Mouse (Mus musculus): Measurements from ENCODE around the gene Gm49673.
A peak's percentile ranks its signal among the peaks of the same experiment; 100 is the strongest.
"Not testable (repeated sequence)": the region's sequence is repeated elsewhere in the genome, so short reads cannot be mapped to it uniquely, and the experiment has no call there.

Gene Gm49673

DNA sequence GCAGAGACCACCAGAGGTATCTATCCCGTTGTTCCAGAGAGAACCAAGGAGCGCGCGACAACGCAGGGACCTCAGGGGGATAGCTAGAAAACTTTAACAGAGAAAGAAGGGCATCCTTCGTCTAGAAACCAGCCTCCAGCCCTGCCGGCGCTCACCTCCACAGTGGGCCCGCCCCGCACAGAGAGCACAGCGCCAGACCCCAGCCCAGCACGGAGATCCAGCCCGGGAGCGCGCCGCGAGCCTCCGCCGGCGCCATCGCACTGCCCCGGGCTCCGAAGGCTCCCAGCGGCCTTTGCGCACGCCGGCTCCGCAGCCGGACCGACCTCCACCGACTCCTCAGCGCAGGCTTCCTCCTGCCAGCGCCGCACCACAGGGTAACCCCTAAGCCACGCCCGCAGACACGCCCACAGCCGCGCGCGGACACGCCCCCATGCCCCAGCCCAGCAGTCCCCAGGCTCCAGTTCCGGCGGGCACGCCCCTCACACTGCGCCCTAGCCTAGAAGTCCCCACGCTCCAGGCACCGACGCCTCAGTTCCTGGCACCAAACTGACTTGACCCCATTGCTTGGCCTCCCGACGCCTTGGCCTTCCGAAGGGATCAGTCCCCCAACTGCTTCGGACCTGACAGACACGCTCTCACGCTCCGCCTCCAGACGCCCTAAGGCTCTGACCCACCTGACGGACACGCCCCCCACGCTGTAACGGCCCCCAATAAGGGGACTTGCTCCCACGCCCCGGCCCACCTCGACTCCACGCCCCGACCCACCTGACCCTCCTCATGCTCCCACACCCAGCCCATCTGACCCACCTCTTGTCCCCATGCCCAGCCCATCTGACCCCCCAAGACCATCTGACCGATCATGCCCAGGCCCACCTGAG, at the start of gene Gm49673, which contains the start of gene Rnaset2a:
Gene Gm49673 (minus strand): TSS at position 350 of the 878 bp plus-strand sequence.
Gene Rnaset2a (minus strand): TSS at position 659 of the 878 bp plus-strand sequence.
- DNase-seq = peak; percentile 50 to 53

DNA sequence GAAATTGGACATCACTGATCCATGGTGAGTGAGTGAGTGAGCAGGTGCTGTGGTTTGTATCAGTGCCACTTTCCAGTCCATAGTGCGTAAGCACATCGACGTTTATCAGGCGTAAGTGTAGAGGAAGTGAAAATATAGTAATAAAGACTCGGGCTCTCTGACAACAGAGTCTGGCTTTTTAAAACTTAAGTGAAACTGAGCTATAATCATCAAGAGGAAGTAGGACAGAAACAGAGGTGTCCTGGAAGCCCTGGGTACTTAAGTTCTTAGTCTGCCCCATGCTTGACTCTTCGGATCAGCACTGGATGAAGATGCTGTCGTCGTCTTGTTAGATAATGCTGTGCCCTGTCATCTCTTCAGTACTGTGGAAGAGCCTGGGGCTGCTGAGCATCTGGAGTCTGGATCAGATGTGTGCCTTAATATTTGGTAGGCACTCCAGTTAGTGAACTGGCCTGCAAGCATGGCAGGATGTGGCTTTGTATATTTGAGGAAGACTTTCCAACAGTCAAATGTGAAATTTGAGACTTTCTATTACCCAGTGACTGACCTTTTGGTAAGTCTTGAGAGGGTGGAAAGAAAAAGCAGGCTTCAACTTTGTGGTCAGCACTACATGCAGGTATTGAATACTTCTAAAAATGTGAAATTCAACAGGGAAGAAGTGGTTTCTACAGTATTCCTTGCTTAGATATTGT, 48.2 kb upstream of the Gm49673 start:
- peak in 1 of 2 experiments; percentile 14 for DNase-seq

DNA sequence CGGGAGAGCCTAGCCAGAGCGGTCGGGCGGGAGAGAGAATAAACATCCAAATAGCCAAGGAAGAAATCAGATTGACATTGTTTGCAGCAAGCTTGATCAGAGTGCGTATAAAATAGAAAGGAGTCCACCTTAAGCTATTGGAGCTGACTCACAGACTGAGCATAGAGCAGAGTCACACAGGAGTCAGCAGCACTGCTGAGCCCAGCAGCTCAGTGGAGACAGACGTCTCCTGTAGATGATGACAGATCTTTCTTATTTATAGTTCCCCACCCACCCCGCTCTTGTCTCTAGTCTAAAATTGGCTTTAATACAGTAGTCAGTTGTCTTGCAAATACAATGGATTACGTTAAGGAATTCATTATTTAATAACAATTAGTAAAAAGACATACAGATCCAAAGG, 46.1 kb upstream of the Gm49673 start:
- DNase-seq = no peak

DNA sequence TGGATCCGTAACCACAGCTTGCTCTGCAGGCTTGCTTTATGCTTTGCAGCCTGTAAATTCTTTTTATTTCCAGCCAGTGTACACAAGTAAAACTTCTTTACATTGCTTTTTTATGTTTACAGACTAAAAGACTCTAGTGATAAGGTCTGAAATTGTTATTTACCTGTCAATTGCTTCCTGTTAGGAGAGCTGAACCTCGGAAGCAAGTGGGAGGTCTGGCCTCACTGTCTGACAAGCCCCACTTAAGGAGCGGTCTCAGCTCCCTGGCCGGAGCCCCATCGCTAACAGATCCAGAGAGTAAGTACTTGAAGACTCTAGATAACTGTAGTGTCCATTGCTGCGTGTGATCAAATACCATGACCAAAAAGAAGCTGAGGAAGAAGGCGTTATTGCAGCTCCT, 36.6 kb upstream of the Gm49673 start:
- DNase-seq = no peak

GRCm38 (mm10) chr17:8183815-8184214, 36.2 kb upstream of the Gm49673 start:
- DNase-seq = no peak

- DNase-seq = no peak
These were observed 29.5 kb upstream of the Gm49673 start for GRCm38 (mm10) chr17:8177090-8177489.

DNA sequence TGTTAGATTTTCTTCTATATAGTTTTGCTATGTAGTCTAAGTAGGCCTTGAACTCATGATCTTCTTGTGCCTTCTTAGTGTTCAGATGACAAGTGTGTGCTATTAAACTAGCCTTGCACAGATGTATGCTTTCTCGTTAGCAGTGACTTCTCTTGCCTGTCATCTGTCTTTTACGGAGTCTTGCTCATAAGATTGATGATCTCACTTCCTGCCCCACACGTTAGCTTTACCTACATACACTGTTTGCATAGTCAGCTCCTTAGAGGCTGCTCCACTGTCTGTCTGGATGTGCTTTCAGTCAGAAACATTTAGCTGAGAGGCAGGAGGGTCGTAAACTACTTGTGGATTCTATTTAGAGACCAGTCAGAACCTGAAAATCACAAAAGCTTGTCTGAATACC, 23.5 kb upstream of the Gm49673 start:
- no peak for DNase-seq

- DNase-seq = no peak
These were observed 22.7 kb upstream of the Gm49673 start for GRCm38 (mm10) chr17:8170331-8170730.

- DNase-seq = not testable (repeated sequence)
These were observed 19.8 kb upstream of the Gm49673 start for GRCm38 (mm10) chr17:8167436-8167835.

GRCm38 (mm10) chr17:8166454-8166853, 18.9 kb upstream of the Gm49673 start:
- DNase-seq = not testable (repeated sequence)

DNA sequence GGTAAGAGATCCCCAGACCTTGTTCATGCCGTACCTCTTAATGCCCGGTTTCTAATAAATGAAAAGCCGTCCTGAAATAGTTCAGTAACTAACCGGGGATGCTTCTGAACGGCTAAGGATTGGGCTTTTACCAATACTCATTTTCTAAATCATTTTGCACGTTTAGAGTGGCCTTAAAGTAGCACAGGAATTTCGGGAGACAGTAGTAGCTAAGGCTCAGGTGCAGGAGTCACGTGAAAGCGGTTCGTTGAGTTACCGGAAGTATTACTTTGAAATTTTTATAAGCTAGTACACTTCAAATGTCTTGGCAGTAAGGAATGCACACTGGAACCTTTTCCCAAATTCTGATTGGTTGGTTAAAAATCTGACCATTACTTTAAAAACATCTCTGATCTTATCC, 18.4 kb upstream of the Gm49673 start:
- not testable (repeated sequence) for DNase-seq

- peak in 1 of 2 experiments; percentile 46 for DNase-seq
These were observed 18.0 kb upstream of the Gm49673 start for GRCm38 (mm10) chr17:8165608-8165945.

- peak; percentile 39 to 67 for DNase-seq
These were observed 17.4 kb upstream of the Gm49673 start, which contains the start of gene Fgfr1op for GRCm38 (mm10) chr17:8164701-8165607. Gene Fgfr1op (plus strand): TSS chr17:8165501.

- DNase-seq = peak in 1 of 2 experiments; percentile 32
These were observed 13.4 kb upstream of the Gm49673 start for GRCm38 (mm10) chr17:8160969-8161368.

GRCm38 (mm10) chr17:8158627-8159026, 11.0 kb upstream of the Gm49673 start:
- DNase-seq = not testable (repeated sequence)

GRCm38 (mm10) chr17:8155982-8156381, 8.4 kb upstream of the Gm49673 start:
- not testable (repeated sequence) for DNase-seq

DNA sequence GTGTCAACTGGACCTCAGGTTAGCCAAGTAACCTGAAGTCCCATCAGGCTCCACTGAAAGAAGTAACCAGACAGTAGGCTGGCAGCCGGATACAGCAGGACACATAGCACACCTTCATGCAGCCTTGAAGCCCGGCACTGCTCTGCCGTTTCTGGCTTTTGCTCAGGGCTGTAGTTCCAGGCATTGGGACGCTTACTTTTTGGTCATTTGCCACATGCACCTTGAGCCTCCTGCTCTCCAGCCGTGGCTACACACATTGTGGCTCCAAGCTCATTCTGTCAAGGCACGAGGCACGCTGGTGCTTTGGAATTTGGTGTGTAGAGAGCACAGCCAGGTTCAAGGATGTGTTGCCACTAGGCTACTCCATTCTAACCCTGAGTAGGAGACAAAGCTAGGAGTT, 7.4 kb upstream of the Gm49673 start:
- DNase-seq = not testable (repeated sequence)

GRCm38 (mm10) chr17:8146931-8147330, 657 bp downstream of the Gm49673 start:
- DNase-seq = not testable (repeated sequence)

DNA sequence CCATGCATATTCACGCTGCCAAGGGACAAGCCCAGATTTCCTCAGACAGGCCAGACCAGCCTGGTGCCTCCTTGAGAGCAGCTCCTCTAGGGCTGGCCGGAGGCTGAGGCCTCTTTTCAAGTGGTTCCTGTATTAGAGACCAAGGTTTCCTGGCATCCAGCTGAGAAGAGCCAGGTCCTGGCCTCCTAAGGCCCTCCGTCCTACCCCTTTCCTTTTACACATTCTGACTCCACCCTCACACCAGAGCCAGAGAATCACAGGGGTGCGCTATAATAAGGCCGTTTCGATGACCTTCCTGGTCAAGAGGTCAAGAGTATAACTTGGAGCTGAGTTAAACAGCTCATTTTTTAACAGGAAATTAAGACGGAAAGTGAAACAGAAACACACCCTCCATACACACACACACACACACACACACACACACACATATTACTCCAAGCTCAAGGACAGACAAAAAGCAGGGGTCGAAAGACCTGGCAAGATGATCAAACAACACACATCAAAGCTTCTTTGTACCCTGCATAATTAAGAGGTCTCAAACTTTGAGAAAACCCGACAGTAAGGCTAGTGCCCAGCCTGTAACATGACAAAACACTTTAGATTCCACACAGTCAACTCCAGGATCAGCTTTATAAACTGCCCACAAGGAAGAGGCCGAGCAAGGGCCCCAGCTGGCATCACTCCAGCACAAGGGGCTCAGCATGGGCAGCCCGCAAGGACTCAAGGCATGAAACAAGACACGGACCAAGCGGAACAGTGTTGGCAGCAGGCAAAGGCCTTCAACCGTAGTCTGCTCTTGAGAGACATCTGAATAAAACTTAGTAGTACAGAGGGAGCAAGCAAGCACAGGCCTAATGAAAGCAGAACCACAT, 3.5 kb downstream of the Gm49673 start:
- peak; percentile 66 to 74 for DNase-seq

DNA sequence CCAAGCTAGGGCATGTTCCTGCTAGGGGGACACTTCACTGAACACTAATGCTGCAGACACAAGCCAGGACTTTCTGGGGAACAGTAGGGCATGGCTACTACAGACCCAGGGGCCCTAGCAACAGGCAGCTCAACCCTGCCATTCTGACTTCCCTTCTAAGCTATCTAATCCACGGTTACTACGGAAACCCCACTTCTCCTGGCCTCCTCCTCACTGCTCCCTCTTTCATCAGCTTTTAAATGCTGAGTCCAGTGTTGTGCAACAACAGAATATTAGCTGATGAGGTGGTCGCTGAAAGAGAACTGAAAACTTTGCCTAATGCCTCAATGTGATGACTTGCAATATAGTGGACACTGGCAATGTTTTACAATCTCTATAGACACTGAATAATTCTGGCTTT, 7.4 kb downstream of the Gm49673 start:
- not testable (repeated sequence) for DNase-seq

DNA sequence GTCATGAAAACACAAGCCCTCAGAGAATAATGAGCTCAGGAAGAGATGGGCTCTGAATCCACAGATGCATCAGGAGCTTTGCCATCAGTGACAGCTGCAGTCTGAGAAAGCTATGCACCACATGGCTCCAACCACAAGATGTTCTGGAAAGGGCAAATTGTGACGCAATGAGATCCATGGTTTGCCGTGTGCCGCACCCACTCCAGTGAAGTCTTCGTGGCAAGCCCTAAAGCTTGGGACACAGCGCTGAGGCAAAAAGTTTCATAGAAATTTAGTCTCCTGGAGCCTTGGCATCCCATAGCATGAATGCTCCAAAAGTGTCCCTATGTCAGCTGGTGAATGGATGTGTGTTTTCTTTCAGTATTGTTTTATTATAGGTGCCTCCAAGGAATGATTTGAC, 9.5 kb downstream of the Gm49673 start:
- not testable (repeated sequence) for DNase-seq

DNA sequence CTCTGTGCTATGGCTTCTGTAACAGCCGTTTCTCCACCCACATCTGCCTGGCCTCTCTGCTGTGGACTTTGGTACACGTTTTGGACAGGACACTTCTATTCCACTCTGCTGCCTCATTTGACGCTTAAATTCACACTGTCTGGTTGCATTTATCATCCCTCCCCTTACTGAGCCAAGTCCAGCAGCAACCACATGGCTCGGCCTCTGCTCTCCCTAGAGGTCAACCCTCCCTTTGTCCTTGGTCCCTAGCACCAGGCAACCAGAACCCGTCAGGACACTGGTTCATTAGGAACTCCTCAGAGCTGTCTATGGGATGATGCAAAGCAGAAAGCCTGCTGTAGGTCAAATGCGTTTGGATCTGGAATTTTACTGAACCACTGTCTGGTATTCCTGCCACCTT, 16.7 kb downstream of the Gm49673 start:
- DNase-seq = not testable (repeated sequence)

All from lung, adult 18-20 months (tissue).